Mouse (Mus musculus): ENCODE data around the gene Gss. TPM values are rescaled to one million over a fixed set of nuclear protein-coding genes. Genes with fewer than 3 reads are reported as not detected.
"Not testable (repeated sequence)": the region's sequence is repeated elsewhere in the genome, so short reads cannot be mapped to it uniquely, and the experiment has no call there.

The Gss gene
- polyA plus RNA-seq, 1 experiment from 2014 or later = 81.1 TPM

DNA sequence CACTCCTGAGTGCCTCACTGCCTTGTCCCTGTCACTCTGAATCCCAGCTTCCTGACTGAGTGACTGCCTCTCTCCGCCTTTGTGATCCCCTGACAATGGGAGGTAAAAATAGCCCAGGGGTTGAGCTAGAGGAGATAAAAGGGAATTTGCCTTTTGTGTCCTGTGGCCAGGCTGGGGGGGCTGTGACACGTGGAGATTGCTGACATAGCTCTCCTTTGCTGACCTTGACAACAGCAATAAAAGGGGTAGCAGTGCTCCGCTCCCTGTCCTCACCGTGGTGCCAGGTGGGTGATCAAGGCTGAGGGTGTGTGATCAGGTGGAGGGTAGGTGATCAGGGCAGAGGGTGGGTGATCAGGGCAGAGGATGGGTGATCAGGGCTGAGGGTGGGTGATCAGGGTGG lies 18.4 kb upstream of the Gss start, which contains the start of gene Myh7b:
Myh7b (plus strand) TSS at position 235 of the 400 bp plus-strand sequence.
- 0 out of 2 replicates have a peak within 1 kb of the TSS, but pooled peaks have one; percentile 83 for H3K4me2 ChIP-seq (ENCODE audit: low read depth, low read length)
- peaks cover 53% of the 10 kb centered on the region for H3K4me1 ChIP-seq (ENCODE audit: control insufficient read depth, low read depth, low read length)
- no peak within 1 kb of the TSS for H3K4me3 ChIP-seq (ENCODE audit: low read depth, low read length)
- no peaks in the 10 kb centered on the region for H3K36me3 ChIP-seq (ENCODE audit: control insufficient read depth, insufficient read depth)
- H3K27ac ChIP-seq (ENCODE audit: low read length) = peak within 1 kb of the TSS; percentile 39; the same call in 1 of the 2 replicates
- WGBS (ENCODE audit: insufficient replicate concordance) = 46% methylated on average over 4 of the region's 4 CpGs
- ATAC-seq (ENCODE audit: low read depth) = no peak
- no peaks in the 10 kb centered on the region for H3K9me3 ChIP-seq (replicated peaks; ENCODE audit: control insufficient read depth, low read length)
- peak within 1 kb of the TSS; percentile 12 for H3K9ac ChIP-seq (ENCODE audit: low read depth, low read length)
- H3K27me3 ChIP-seq (ENCODE audit: control insufficient read depth, insufficient read depth, low read depth, low read length) = no peaks in the 10 kb centered on the region

GRCm38 (mm10) chr2:155606360-155606759 lies 13.8 kb upstream of the Gss start:
- Histone ChIP-seq H3K36me3 (ENCODE audit: control insufficient read depth, insufficient read depth) (no peaks in the 10 kb centered on the region), H3K4me3 (ENCODE audit: low read depth, low read length) (no peak overlapping the region), H3K4me1 (ENCODE audit: control insufficient read depth, low read depth, low read length) (peaks cover 47% of the 10 kb centered on the region), H3K4me2 (ENCODE audit: low read depth, low read length) (no peak overlapping the region), H3K27ac (ENCODE audit: low read length) (peak overlapping the region; percentile 95), H3K27me3 (ENCODE audit: control insufficient read depth, insufficient read depth, low read depth, low read length) (no peaks in the 10 kb centered on the region), H3K9me3 (replicated peaks; ENCODE audit: control insufficient read depth, low read length) (no peaks in the 10 kb centered on the region), H3K9ac (ENCODE audit: low read depth, low read length) (peak overlapping the region; percentile 69)
- ATAC-seq (ENCODE audit: low read depth) = no peak
- 76% methylated on average over 4 of the region's 4 CpGs for WGBS (ENCODE audit: insufficient replicate concordance)

DNA sequence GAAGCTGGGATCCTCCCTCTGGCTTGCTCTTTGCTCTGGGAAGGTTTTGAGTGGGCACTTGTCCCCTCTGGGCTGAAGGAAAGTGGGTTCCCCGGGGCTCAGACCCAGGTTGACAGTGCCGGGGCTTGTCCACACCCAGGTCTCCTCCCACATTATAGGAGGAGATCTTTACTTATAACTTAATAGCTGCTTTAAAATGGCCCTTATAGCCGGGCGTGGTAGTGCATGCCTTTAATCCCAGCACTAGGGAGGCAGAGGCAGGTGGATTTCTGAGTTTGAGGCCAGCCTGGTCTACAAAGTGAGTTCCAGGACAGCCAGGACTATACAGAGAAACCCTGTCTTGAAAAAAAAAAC lies 12.6 kb upstream of the Gss start:
- peak; percentile 75 for ATAC-seq (ENCODE audit: low read depth)
- not testable (repeated sequence) for H3K36me3 ChIP-seq (ENCODE audit: control insufficient read depth, insufficient read depth); H3K27me3 ChIP-seq (ENCODE audit: control insufficient read depth, insufficient read depth, low read depth, low read length); H3K9me3 ChIP-seq (replicated peaks; ENCODE audit: control insufficient read depth, low read length)
- Histone ChIP-seq H3K4me2 (ENCODE audit: low read depth, low read length) (peak overlapping the region; percentile 82), H3K9ac (ENCODE audit: low read depth, low read length) (peak overlapping the region; percentile 69), H3K4me3 (ENCODE audit: low read depth, low read length) (peak overlapping the region; percentile 51), H3K4me1 (ENCODE audit: control insufficient read depth, low read depth, low read length) (peaks cover 47% of the 10 kb centered on the region), H3K27ac (ENCODE audit: low read length) (peak overlapping the region; percentile 95)
- WGBS (ENCODE audit: insufficient replicate concordance) = 14% methylated on average over 4 of the region's 4 CpGs

DNA sequence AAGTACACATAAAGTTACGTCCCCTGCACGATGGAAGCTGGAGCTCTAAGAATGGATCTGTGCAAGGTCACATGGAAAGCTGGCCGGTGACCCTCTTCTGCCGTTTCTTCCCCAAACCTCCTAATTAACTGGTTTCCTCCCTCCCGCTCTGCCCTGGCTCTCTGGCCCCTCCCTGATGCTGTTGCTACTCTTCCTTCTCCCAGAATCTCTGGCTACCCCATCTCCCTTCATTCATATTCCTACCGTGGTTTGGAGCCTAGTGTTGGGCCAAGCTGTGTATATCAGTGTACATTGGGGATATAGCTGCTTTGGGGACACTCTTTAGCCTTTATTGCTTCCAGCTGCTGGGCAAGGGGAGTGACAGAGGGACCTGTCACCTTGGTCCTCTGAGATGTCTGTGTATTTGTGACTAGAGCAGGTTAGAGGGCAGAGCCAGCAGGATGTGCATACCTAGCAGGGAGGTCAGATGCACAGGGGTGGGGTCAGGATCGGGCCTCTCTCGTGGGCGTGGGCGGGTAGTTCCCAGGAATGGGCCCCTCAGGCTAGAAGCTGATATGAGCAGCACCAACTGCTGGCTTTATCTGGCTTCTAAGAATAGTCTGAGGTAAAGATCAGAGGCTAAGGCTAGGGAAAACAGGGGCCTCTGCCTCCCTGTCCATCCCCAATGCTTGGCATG lies 12.1 kb upstream of the Gss start:
- Histone ChIP-seq H3K4me3 (ENCODE audit: low read depth, low read length) (peak overlapping the region; percentile 51), H3K4me2 (ENCODE audit: low read depth, low read length) (peak overlapping the region; percentile 82), H3K27me3 (ENCODE audit: control insufficient read depth, insufficient read depth, low read depth, low read length) (no peaks in the 10 kb centered on the region), H3K4me1 (ENCODE audit: control insufficient read depth, low read depth, low read length) (peaks cover 47% of the 10 kb centered on the region), H3K9me3 (replicated peaks; ENCODE audit: control insufficient read depth, low read length) (no peaks in the 10 kb centered on the region), H3K36me3 (ENCODE audit: control insufficient read depth, insufficient read depth) (no peaks in the 10 kb centered on the region), H3K27ac (ENCODE audit: low read length) (peak overlapping the region; percentile 95), H3K9ac (ENCODE audit: low read depth, low read length) (peak overlapping the region; percentile 69)
- WGBS (ENCODE audit: insufficient replicate concordance) = 17% methylated on average over 10 of the region's 10 CpGs
- peak; percentile 97 for ATAC-seq (ENCODE audit: low read depth)

DNA sequence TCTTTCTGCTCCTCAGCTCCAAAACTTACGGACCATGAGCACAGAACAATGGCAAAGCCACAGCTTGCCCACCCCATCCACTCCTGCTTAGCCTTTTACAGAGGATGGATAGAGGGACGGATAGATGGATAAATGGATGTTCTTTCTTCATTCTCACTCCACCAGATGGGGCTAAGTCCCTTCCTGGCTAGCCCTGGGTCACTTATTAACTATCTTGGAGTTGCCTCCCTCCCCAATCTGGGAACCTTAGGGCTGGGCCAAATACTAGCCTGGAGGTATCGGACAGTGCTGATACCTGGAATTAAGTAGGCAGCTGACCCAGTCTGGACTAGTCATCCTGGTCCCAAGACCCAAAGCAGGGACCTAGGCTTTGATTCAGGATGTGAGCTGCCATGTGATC lies 11.1 kb upstream of the Gss start:
- no peaks in the 10 kb centered on the region for H3K9me3 ChIP-seq (replicated peaks; ENCODE audit: control insufficient read depth, low read length)
- no peak overlapping the region for H3K4me3 ChIP-seq (ENCODE audit: low read depth, low read length)
- WGBS (ENCODE audit: insufficient replicate concordance) = 62% methylated on average over 3 of the region's 3 CpGs
- peak overlapping the region; percentile 54; the same call in 1 of the 2 replicates for H3K9ac ChIP-seq (ENCODE audit: low read depth, low read length)
- 0 out of 2 replicates have a peak, but pooled peaks have one; percentile 8 for ATAC-seq (ENCODE audit: low read depth)
- peaks cover 47% of the 10 kb centered on the region for H3K4me1 ChIP-seq (ENCODE audit: control insufficient read depth, low read depth, low read length)
- no peaks in the 10 kb centered on the region for H3K36me3 ChIP-seq (ENCODE audit: control insufficient read depth, insufficient read depth)
- H3K27ac ChIP-seq (ENCODE audit: low read length) = peak overlapping the region; percentile 95
- no peaks in the 10 kb centered on the region for H3K27me3 ChIP-seq (ENCODE audit: control insufficient read depth, insufficient read depth, low read depth, low read length)
- H3K4me2 ChIP-seq (ENCODE audit: low read depth, low read length) = no peak overlapping the region

DNA sequence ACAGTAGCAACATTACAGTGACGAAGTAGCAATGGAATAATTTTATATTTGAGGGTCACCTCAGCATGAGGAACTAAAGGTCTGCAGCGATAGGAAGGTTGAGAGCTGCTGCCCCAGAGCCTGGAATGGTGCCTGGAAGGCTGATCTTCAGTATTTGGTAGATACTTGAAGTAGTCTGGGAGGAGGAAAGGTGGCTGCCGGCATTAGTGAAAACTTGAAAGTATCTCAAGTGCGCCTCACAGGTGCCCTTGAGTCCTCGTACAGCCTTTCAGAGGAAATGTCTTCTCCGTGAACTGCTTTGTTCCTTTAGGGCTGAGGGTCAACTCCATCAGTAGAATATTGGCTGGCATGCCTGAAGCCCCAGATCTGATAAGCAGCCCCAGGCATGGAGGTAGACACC lies 2.9 kb upstream of the Gss start:
- H3K4me2 ChIP-seq (ENCODE audit: low read depth, low read length) = 0 out of 2 replicates have a peak overlapping the region, but pooled peaks have one; percentile 29
- no peaks in the 10 kb centered on the region for H3K27me3 ChIP-seq (ENCODE audit: control insufficient read depth, insufficient read depth, low read depth, low read length)
- no peak overlapping the region for H3K9ac ChIP-seq (ENCODE audit: low read depth, low read length)
- WGBS (ENCODE audit: insufficient replicate concordance) = 76% methylated on average over 6 of the region's 6 CpGs
- no peak for ATAC-seq (ENCODE audit: low read depth)
- peak overlapping the region; percentile 54; the same call in 1 of the 2 replicates for H3K27ac ChIP-seq (ENCODE audit: low read length)
- H3K9me3 ChIP-seq (replicated peaks; ENCODE audit: control insufficient read depth, low read length) = no peaks in the 10 kb centered on the region
- H3K4me3 ChIP-seq (ENCODE audit: low read depth, low read length) = no peak overlapping the region
- H3K36me3 ChIP-seq (ENCODE audit: control insufficient read depth, insufficient read depth) = no peaks in the 10 kb centered on the region
- peaks cover 44% of the 10 kb centered on the region for H3K4me1 ChIP-seq (ENCODE audit: control insufficient read depth, low read depth, low read length)

DNA sequence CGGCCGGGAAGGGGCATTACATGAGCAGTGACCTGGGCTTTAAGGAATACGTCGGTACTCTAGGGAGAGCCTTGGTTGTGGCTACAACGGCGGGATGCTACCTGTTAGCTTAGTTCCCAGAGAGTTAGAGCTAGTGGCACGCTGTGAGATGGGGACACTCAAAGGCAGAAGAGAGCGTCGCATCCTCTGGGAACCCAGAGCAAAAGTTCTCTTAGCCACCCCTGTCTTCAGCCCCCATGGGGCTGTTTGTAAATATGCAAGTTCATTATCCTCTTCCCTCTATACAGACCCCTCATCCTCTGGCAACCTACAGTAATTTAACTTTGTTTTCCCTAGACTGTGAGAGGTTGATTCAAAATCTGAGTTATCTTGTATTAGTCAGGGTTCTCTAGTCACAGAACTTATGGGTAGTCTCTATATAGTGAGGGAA lies 259 bp upstream of the Gss start:
- Histone ChIP-seq H3K9ac (ENCODE audit: low read depth, low read length) (peak overlapping the region; percentile 83), H3K27ac (ENCODE audit: low read length) (peak overlapping the region; percentile 89), H3K36me3 (ENCODE audit: control insufficient read depth, insufficient read depth) (no peaks in the 10 kb centered on the region), H3K27me3 (ENCODE audit: control insufficient read depth, insufficient read depth, low read depth, low read length) (no peaks in the 10 kb centered on the region), H3K4me1 (ENCODE audit: control insufficient read depth, low read depth, low read length) (peaks cover 58% of the 10 kb centered on the region), H3K4me3 (ENCODE audit: low read depth, low read length) (peak overlapping the region; percentile 81), H3K9me3 (replicated peaks; ENCODE audit: control insufficient read depth, low read length) (no peaks in the 10 kb centered on the region), H3K4me2 (ENCODE audit: low read depth, low read length) (peak overlapping the region; percentile 67)
- ATAC-seq (ENCODE audit: low read depth) = no peak
- whole genome bisulfite sequencing (ENCODE audit: insufficient replicate concordance) = 3% methylated on average over 9 of the region's 9 CpGs

- Histone ChIP-seq H3K4me1 (ENCODE audit: control insufficient read depth, low read depth, low read length) (peaks cover 58% of the 10 kb centered on the region), H3K36me3 (ENCODE audit: control insufficient read depth, insufficient read depth) (no peaks in the 10 kb centered on the region; the same call in 1 of the 2 replicates), H3K27ac (ENCODE audit: low read length) (peak overlapping the region; percentile 89), H3K27me3 (ENCODE audit: control insufficient read depth, insufficient read depth, low read depth, low read length) (no peaks in the 10 kb centered on the region), H3K9ac (ENCODE audit: low read depth, low read length) (peak overlapping the region; percentile 83), H3K9me3 (replicated peaks; ENCODE audit: control insufficient read depth, low read length) (no peaks in the 10 kb centered on the region), H3K4me3 (ENCODE audit: low read depth, low read length) (peak overlapping the region; percentile 81), H3K4me2 (ENCODE audit: low read depth, low read length) (peak overlapping the region; percentile 67)
- 11% methylated on average over 6 of the region's 6 CpGs for WGBS (ENCODE audit: insufficient replicate concordance)
- ATAC-seq (ENCODE audit: low read depth) = no peak
Measured at GRCm38 (mm10) chr2:155591676-155592075, 934 bp downstream of the Gss start.

DNA sequence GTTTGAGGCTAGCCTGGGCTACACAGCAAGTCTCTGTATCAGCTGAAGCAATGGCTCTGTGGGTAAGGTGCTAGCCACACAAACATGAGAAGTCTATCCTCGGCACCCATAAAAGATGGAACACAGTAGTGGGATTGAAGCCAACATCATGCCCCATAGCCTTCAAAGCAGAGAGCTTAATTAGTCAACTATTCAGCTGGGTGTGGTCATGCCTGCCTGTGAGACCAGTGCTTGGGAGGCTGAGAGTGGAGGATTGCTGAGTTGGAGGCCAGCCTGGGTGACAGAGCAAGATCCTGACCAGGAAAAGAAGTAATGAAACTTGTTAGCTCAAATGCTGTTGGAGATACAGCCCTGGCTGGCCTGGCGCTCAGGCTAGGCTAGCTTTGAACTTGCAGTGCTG lies 1.7 kb downstream of the Gss start:
- peak overlapping the region; percentile 89 for H3K27ac ChIP-seq (ENCODE audit: low read length)
- H3K4me1 ChIP-seq (ENCODE audit: control insufficient read depth, low read depth, low read length) = peaks cover 56% of the 10 kb centered on the region
- H3K9me3 ChIP-seq (replicated peaks; ENCODE audit: control insufficient read depth, low read length) = no peaks in the 10 kb centered on the region
- peak overlapping the region; percentile 83; the same call in 1 of the 2 replicates for H3K9ac ChIP-seq (ENCODE audit: low read depth, low read length)
- H3K4me2 ChIP-seq (ENCODE audit: low read depth, low read length) = peak overlapping the region; percentile 67
- H3K4me3 ChIP-seq (ENCODE audit: low read depth, low read length) = peak overlapping the region; percentile 81
- WGBS (ENCODE audit: insufficient replicate concordance) = 80% methylated on average over 2 of the region's 2 CpGs
- no peaks in the 10 kb centered on the region for H3K27me3 ChIP-seq (ENCODE audit: control insufficient read depth, insufficient read depth, low read depth, low read length)
- no peak for ATAC-seq (ENCODE audit: low read depth)
- H3K36me3 ChIP-seq (ENCODE audit: control insufficient read depth, insufficient read depth) = no peaks in the 10 kb centered on the region; the same call in 1 of the 2 replicates
